Mouse (Mus musculus) cerebellum, adult 8-10 months (tissue): ENCODE data around the gene Sf1.

Experiments
- DNase-seq: peaks from one replicate; pipeline ENCODE4 v3.0.0; 2022

Gene Sf1

GRCm38 (mm10) chr19:6363411-6364240, at the start of gene Sf1:
Sf1 (plus strand) TSS chr19:6363690.
- peak; percentile 99 for DNase-seq

GRCm38 (mm10) chr19:6313796-6314195, 49.7 kb upstream of the Sf1 start:
- no peak for DNase-seq

- no peak for DNase-seq
These were observed 49.0 kb upstream of the Sf1 start for GRCm38 (mm10) chr19:6314513-6314912.

- DNase-seq = peak; percentile 67
These were observed 47.9 kb upstream of the Sf1 start for GRCm38 (mm10) chr19:6315573-6315972.

DNA sequence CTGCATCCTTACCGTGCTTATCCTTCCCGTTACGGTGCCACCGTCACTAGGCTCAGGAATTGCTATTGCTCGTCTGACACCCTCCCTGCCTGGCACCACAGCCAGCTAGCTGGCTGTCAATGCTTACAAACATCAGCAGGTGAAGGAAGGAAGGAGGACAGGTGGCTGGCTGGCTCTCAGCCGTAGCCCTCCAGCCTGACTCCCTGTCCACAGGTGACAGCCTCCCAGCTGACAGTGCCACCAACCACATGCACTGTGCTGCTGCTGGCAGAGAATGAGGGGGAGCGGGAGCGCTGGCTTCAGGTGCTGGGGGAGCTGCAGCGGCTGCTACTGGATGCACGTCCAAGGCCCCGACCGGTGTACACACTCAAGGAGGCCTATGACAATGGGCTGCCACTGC, 45.3 kb upstream of the Sf1 start:
- DNase-seq = no peak

- DNase-seq = no peak
These were observed 42.1 kb upstream of the Sf1 start for GRCm38 (mm10) chr19:6321358-6321757.

DNA sequence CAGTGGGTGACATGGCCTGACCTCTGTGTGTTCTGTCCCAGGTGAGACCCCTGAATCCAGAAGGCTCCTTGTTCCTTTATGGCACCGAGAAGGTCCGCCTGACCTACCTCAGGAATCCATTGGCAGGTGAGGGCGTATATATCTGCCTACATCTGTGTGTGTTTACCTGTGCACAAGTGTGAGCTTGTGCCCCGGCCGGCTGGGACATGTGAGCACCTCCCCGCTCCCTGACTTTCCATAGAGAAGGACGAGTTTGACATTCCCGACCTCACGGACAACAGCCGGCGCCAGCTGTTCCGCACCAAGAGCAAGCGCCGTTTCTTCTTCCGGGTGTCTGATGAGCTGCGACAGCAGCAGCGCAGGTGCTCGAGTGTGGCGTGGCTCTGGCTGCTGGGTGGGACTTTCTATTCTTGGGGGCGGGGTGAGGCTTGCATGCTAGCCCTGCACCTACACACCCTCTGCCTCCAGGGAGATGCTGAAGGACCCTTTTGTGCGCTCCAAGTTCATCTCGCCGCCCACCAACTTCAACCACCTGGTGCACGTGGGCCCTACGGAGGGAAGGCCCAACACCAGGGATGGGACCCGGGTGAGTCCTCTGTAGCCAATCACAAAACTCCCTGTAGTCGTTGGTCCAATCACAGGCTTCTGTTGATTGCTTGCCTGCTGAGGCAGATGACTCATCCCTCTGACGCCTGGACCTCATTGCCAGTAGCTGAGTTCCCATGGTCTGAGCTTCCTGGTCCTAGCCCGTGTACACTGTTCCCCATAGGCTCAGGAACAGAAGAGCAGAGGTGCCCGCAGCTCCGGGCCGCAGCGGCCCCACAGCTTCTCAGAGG, 41.5 kb upstream of the Sf1 start:
- no peak for DNase-seq

- DNase-seq = no peak
These were observed 38.7 kb upstream of the Sf1 start for GRCm38 (mm10) chr19:6324751-6325150.

- no peak for DNase-seq
These were observed 32.3 kb upstream of the Sf1 start for GRCm38 (mm10) chr19:6331178-6331577.

GRCm38 (mm10) chr19:6331719-6332516, 31.6 kb upstream of the Sf1 start:
- DNase-seq = peak; percentile 67

GRCm38 (mm10) chr19:6333761-6334595, 29.5 kb upstream of the Sf1 start:
- DNase-seq = no peak

DNA sequence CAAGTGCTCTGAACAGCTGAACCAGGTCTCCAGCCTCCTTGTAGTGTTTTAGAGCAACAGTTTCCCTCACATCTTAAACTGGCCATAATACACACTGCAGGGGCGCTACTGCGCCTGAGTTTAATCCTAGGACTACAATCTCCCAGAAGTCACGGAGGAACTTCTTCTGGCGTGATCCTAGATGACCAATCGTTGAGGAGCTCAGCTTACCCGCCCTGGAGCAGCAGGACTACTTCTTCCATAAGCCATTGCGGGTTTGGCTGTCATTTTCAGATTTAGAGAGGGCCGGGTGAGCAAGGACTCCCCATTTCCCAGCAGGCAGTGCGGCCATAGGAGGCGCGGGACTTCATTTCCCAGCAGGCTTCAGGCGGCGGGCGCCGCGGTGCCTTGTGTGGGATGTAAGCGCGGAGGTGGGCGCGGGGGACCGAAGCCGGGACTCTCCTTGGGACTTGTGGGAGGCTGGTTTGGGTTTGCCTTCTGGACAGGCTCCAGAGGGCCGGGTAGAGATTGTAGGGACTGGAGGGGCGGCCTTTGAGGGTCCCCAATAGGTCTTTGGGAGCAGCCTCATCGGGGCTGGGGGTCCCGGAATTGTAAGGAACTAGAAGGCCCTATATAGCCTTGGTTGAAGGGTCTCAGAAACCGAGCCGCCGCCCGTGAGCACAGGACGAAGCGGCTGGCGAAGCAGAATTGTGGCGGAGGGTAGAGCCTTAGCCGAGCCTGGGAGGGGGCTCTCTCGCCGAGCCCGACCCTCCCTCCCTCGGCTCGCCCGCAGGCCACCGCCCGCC, 28.6 kb upstream of the Sf1 start, which contains the start of gene Men1:
Gene Men1, plus strand, starts transcription at position 307 of the 785 bp plus-strand sequence.
- peak; percentile 91 for DNase-seq

DNA sequence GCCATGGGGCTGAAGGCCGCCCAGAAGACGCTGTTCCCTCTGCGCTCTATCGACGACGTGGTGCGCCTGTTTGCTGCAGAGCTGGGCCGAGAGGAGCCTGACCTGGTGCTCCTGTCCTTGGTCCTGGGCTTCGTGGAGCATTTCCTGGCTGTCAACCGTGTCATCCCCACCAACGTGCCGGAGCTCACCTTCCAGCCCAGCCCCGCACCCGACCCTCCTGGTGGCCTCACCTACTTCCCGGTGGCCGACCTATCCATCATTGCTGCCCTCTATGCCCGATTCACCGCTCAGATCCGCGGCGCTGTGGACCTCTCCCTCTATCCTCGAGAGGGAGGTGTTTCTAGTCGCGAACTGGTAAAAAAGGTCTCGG, 28.0 kb upstream of the Sf1 start:
- peak; percentile 50 for DNase-seq

GRCm38 (mm10) chr19:6336920-6337319, 26.6 kb upstream of the Sf1 start:
- DNase-seq = no peak

DNA sequence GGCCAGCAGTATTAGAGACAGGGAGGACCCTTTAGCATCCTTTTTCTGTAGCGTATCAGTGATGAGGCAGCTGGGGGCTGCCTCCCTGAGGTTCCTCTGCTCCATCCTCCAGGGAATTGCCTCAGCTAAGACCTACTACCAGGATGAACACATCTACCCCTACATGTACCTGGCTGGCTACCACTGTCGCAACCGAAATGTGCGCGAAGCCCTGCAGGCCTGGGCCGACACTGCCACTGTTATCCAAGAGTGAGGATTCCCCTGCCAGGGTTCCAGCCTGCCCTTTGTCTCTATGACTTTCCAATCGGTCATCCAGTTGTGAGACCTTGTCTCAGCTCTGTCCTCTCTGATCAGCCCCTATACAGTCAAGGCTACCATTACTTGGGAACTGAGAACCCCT, 25.3 kb upstream of the Sf1 start:
- no peak for DNase-seq

DNA sequence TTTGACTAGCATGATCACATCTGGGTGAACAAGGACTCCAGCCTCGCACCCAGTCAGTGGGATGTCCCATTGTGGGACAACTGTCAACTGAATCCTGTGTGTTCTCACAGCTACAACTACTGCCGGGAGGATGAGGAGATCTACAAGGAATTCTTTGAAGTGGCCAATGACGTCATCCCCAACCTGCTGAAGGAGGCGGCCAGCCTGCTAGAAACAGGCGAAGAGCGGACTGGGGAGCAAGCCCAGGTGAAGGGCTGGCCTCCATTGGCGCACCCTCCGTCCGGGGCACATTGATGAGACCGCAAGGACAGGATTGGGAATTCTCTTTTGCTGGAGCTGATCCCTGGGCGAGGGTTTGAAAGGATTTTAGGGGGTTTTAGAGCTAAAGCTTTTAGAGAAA, 24.8 kb upstream of the Sf1 start:
- DNase-seq = no peak

DNA sequence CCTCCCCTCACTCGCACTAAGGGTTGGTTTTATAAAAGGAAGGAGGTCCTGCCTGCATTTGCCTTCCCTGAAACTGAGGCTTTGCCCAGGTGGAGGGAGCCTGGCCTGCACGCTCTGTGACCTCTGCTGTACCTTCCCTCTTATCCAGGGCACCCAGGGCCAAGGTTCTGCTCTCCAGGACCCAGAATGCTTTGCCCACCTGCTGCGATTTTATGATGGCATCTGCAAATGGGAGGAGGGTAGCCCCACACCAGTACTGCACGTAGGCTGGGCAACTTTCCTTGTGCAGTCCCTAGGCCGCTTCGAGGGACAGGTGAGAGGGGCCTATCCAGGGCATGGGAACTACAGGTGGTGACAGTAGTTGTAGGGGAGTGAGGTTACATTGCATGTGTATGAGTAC, 24.3 kb upstream of the Sf1 start:
- DNase-seq = no peak

GRCm38 (mm10) chr19:6339890-6340504, 23.5 kb upstream of the Sf1 start:
- DNase-seq = no peak

GRCm38 (mm10) chr19:6340524-6341452, 22.7 kb upstream of the Sf1 start, which contains the start of gene Map4k2:
Map4k2 (plus strand) TSS chr19:6341135.
- DNase-seq = peak; percentile 81
